Mouse (Mus musculus): ENCODE results near the gene Tmem240. TPM values are rescaled to one million over a fixed set of nuclear protein-coding genes. Genes with fewer than 3 reads are reported as not detected.
A peak's percentile ranks its signal among the peaks of the same experiment; 100 is the strongest.

Tmem240 gene
- polyA plus RNA-seq, 1 experiment from 2014 or later: 3.4 TPM

DNA sequence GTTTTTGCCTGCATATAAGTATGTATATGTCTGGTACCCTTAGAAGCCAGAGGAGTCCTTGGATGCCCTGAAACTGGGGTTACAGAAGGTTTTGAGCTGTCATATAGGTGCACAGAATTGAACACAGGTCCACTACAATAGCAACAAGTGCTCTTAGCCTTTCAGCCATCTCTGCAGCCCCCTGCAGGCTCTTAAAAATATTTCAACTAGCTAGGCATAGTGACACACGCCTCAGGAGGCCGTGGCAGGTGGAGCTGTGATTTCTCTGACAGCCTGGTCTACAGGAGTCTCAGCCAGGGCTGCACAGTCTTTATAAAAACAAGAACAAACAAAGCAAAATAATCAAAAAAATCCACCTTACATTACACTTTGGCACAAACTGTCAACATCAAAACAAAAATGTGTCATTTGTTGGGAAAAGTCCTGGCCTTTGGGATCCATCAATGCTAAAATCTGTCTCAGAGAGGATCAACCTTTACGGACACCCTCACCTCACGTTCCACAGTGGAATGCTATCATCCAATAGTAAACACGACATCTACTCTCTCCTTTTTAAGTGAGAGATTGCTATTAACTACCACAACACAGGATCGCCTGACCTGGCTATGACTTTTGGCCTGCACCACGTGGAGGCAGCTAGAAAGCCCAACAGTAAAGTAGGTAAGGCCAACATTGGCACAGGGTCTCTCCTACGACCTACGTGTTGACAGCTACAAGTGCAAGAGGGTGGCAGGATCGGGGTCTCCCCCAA lies 25.4 kb downstream of the Tmem240 start:
- ATAC-seq (peak; percentile 29; the same call in 1 of the 2 replicates), DNase-seq (ENCODE audit: low spot score) (peak; percentile 41)
- Histone ChIP-seq H3K4me2 (ENCODE audit: low read length) (peak overlapping the region; percentile 98), H3K9ac (ENCODE audit: low read length) (peak overlapping the region; percentile 74), H3K27ac (ENCODE audit: low read depth, low read length) (no peak overlapping the region), H3K27me3 (replicated peaks; ENCODE audit: control insufficient read depth, insufficient read depth, low read length) (no peaks in the 10 kb centered on the region), H3K4me1 (ENCODE audit: control insufficient read depth, insufficient read depth, low read length) (peaks cover 16% of the 10 kb centered on the region), H3K9me3 (replicated peaks; ENCODE audit: control insufficient read depth, low read length) (no peaks in the 10 kb centered on the region), H3K36me3 (ENCODE audit: control insufficient read depth, insufficient read depth, low read length) (peaks cover 24% of the 10 kb centered on the region), H3K4me3 (ENCODE audit: low read depth, low read length) (peak overlapping the region; percentile 71)
- WGBS: 3% methylated on average over 10 of the region's 10 CpGs

GRCm38 (mm10) chr4:155760613-155761355 lies 26.2 kb downstream of the Tmem240 start, which contains the start of gene Atad3a:
TSS of gene Atad3a (minus strand) at chr4:155761093.
- H3K27ac ChIP-seq (ENCODE audit: low read depth, low read length): no peak within 1 kb of the TSS
- H3K9ac ChIP-seq (ENCODE audit: low read length): peak within 1 kb of the TSS; percentile 78
- H3K27me3 ChIP-seq (replicated peaks; ENCODE audit: control insufficient read depth, insufficient read depth, low read length): no peaks in the 10 kb centered on the region
- H3K4me3 ChIP-seq (ENCODE audit: low read depth, low read length): peak within 1 kb of the TSS; percentile 71
- peak; percentile 97 for DNase-seq (ENCODE audit: low spot score)
- under 1% methylated on average over 66 of the region's 68 CpGs for WGBS
- ATAC-seq: peak; percentile 97
- no peaks in the 10 kb centered on the region for H3K9me3 ChIP-seq (replicated peaks; ENCODE audit: control insufficient read depth, low read length)
- peaks cover 16% of the 10 kb centered on the region for H3K36me3 ChIP-seq (ENCODE audit: control insufficient read depth, insufficient read depth, low read length)
- peaks cover 16% of the 10 kb centered on the region for H3K4me1 ChIP-seq (ENCODE audit: control insufficient read depth, insufficient read depth, low read length)
- peak within 1 kb of the TSS; percentile 98 for H3K4me2 ChIP-seq (ENCODE audit: low read length)

- H3K4me1 ChIP-seq (ENCODE audit: control insufficient read depth, insufficient read depth, low read length): peaks cover 16% of the 10 kb centered on the region
- H3K27me3 ChIP-seq (replicated peaks; ENCODE audit: control insufficient read depth, insufficient read depth, low read length): no peaks in the 10 kb centered on the region
- H3K9me3 ChIP-seq (replicated peaks; ENCODE audit: control insufficient read depth, low read length): no peaks in the 10 kb centered on the region
- peak overlapping the region; percentile 78 for H3K9ac ChIP-seq (ENCODE audit: low read length)
- DNase-seq (ENCODE audit: low spot score): no peak
- H3K36me3 ChIP-seq (ENCODE audit: control insufficient read depth, insufficient read depth, low read length): peaks cover 9% of the 10 kb centered on the region
- 2% methylated on average over 28 of the region's 28 CpGs for whole genome bisulfite sequencing
- H3K4me3 ChIP-seq (ENCODE audit: low read depth, low read length): peak overlapping the region; percentile 71
- ATAC-seq: 0 out of 2 replicates have a peak, but pooled peaks have one; percentile 1
- H3K27ac ChIP-seq (ENCODE audit: low read depth, low read length): no peak overlapping the region
- H3K4me2 ChIP-seq (ENCODE audit: low read length): peak overlapping the region; percentile 98
Measured at GRCm38 (mm10) chr4:155761356-155762099, 26.9 kb downstream of the Tmem240 start.

DNA sequence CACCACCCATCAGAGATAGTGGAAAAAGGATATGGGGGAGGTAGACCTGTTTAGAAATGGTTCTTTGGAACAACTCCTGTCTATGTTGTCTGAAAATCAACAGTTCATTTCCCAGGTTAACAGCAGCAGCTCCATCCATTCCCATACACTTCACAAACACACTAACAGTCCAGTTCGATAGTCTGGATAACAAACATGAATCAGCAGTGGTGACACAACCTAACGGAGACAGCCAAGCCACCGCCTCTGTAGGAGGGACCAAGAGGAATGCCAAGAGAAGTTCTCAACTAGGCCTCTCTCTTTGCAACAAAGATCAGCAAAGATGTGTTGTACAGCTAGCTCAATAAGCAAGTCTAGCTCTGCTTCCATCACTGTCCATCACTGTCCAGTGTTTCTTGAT lies 27.8 kb downstream of the Tmem240 start:
- H3K4me2 ChIP-seq (ENCODE audit: low read length): no peak overlapping the region
- 93% methylated on average over 3 of the region's 3 CpGs for WGBS
- no peak overlapping the region for H3K9ac ChIP-seq (ENCODE audit: low read length)
- DNase-seq (ENCODE audit: low spot score): no peak
- no peaks in the 10 kb centered on the region for H3K9me3 ChIP-seq (replicated peaks; ENCODE audit: control insufficient read depth, low read length)
- H3K4me1 ChIP-seq (ENCODE audit: control insufficient read depth, insufficient read depth, low read length): peaks cover 16% of the 10 kb centered on the region
- no peak overlapping the region for H3K27ac ChIP-seq (ENCODE audit: low read depth, low read length)
- no peak overlapping the region for H3K4me3 ChIP-seq (ENCODE audit: low read depth, low read length)
- peaks cover 2% of the 10 kb centered on the region; the same call in 1 of the 2 replicates for H3K36me3 ChIP-seq (ENCODE audit: control insufficient read depth, insufficient read depth, low read length)
- ATAC-seq: no peak
- no peaks in the 10 kb centered on the region for H3K27me3 ChIP-seq (replicated peaks; ENCODE audit: control insufficient read depth, insufficient read depth, low read length)

GRCm38 (mm10) chr4:155769496-155769879 lies 34.9 kb downstream of the Tmem240 start:
- H3K4me2 ChIP-seq (ENCODE audit: low read length): peak overlapping the region; percentile 69
- ATAC-seq: no peak
- 53% methylated on average over 5 of the region's 5 CpGs for WGBS
- H3K4me1 ChIP-seq (ENCODE audit: control insufficient read depth, insufficient read depth, low read length): peaks cover 7% of the 10 kb centered on the region
- no peak overlapping the region for H3K27ac ChIP-seq (ENCODE audit: low read depth, low read length)
- H3K36me3 ChIP-seq (ENCODE audit: control insufficient read depth, insufficient read depth, low read length): no peaks in the 10 kb centered on the region
- H3K27me3 ChIP-seq (replicated peaks; ENCODE audit: control insufficient read depth, insufficient read depth, low read length): no peaks in the 10 kb centered on the region; the same call in 1 of the 2 replicates
- H3K9me3 ChIP-seq (replicated peaks; ENCODE audit: control insufficient read depth, low read length): no peaks in the 10 kb centered on the region
- DNase-seq (ENCODE audit: low spot score): no peak
- peak overlapping the region; percentile 39 for H3K4me3 ChIP-seq (ENCODE audit: low read depth, low read length)
- H3K9ac ChIP-seq (ENCODE audit: low read length): peak overlapping the region; percentile 64

GRCm38 (mm10) chr4:155769880-155770512 lies 35.4 kb downstream of the Tmem240 start:
- ATAC-seq: peak; percentile 90
- peaks cover 7% of the 10 kb centered on the region for H3K4me1 ChIP-seq (ENCODE audit: control insufficient read depth, insufficient read depth, low read length)
- H3K36me3 ChIP-seq (ENCODE audit: control insufficient read depth, insufficient read depth, low read length): no peaks in the 10 kb centered on the region
- H3K9ac ChIP-seq (ENCODE audit: low read length): peak overlapping the region; percentile 64
- peaks cover under 1% of the 10 kb centered on the region; the same call in 1 of the 2 replicates for H3K27me3 ChIP-seq (replicated peaks; ENCODE audit: control insufficient read depth, insufficient read depth, low read length)
- H3K4me2 ChIP-seq (ENCODE audit: low read length): peak overlapping the region; percentile 69
- H3K4me3 ChIP-seq (ENCODE audit: low read depth, low read length): peak overlapping the region; percentile 39
- H3K27ac ChIP-seq (ENCODE audit: low read depth, low read length): peak overlapping the region; percentile 35; the same call in 1 of the 2 replicates
- under 1% methylated on average over 36 of the region's 39 CpGs for WGBS
- H3K9me3 ChIP-seq (replicated peaks; ENCODE audit: control insufficient read depth, low read length): no peaks in the 10 kb centered on the region
- peak; percentile 87 for DNase-seq (ENCODE audit: low spot score)

GRCm38 (mm10) chr4:155770626-155771025 lies 36.0 kb downstream of the Tmem240 start:
- Histone ChIP-seq H3K27ac (ENCODE audit: low read depth, low read length) (no peak overlapping the region), H3K4me1 (ENCODE audit: control insufficient read depth, insufficient read depth, low read length) (peaks cover 7% of the 10 kb centered on the region), H3K4me2 (ENCODE audit: low read length) (peak overlapping the region; percentile 69), H3K36me3 (ENCODE audit: control insufficient read depth, insufficient read depth, low read length) (no peaks in the 10 kb centered on the region), H3K27me3 (replicated peaks; ENCODE audit: control insufficient read depth, insufficient read depth, low read length) (peaks cover 4% of the 10 kb centered on the region; the same call in 1 of the 2 replicates), H3K4me3 (ENCODE audit: low read depth, low read length) (peak overlapping the region; percentile 39), H3K9me3 (replicated peaks; ENCODE audit: control insufficient read depth, low read length) (no peaks in the 10 kb centered on the region), H3K9ac (ENCODE audit: low read length) (peak overlapping the region; percentile 64)
- ATAC-seq (peak; percentile 35), DNase-seq (ENCODE audit: low spot score) (no peak)
- 44% methylated on average over 24 of the region's 24 CpGs for WGBS

- WGBS: 91% methylated on average over 2 of the region's 2 CpGs
- no peak overlapping the region for H3K4me2 ChIP-seq (ENCODE audit: low read length)
- ATAC-seq: no peak
Measured at GRCm38 (mm10) chr4:155771706-155772105, 37.1 kb downstream of the Tmem240 start.

More at GRCm38 (mm10) chr4:155771706-155772105, 37.1 kb downstream of the Tmem240 start:
- no peak for DNase-seq (ENCODE audit: low spot score)
- Histone ChIP-seq H3K4me3 (ENCODE audit: low read depth, low read length) (no peak overlapping the region), H3K27me3 (replicated peaks; ENCODE audit: control insufficient read depth, insufficient read depth, low read length) (peaks cover 4% of the 10 kb centered on the region; the same call in 1 of the 2 replicates), H3K9ac (ENCODE audit: low read length) (no peak overlapping the region), H3K36me3 (ENCODE audit: control insufficient read depth, insufficient read depth, low read length) (no peaks in the 10 kb centered on the region), H3K4me1 (ENCODE audit: control insufficient read depth, insufficient read depth, low read length) (peaks cover 7% of the 10 kb centered on the region), H3K27ac (ENCODE audit: low read depth, low read length) (no peak overlapping the region), H3K9me3 (replicated peaks; ENCODE audit: control insufficient read depth, low read length) (no peaks in the 10 kb centered on the region)

All from forebrain, embryonic 14.5 days (tissue).